Mouse (Mus musculus) macrophage (primary cell): ENCODE results near the gene Nfe2l1. TPM values are rescaled to one million over a fixed set of nuclear protein-coding genes. Genes with fewer than 3 reads are reported as not detected.
"Not testable (repeated sequence)": the region's sequence is repeated elsewhere in the genome, so short reads cannot be mapped to it uniquely, and the experiment has no call there.

ENCODE experiments used
- H3K27ac ChIP-seq: fragments of 350-480 bp; formaldehyde crosslinking; 2 replicates; pipeline ENCODE4 v1.9.0; 2021
- H3K36me3 ChIP-seq: fragments of 350-480 bp; formaldehyde crosslinking; 2 replicates; pipeline ENCODE4 v1.9.0; 2021; ENCODE audit errors: inconsistent target
- H3K4me3 ChIP-seq: fragments of 350-480 bp; formaldehyde crosslinking; 2 replicates; pipeline ENCODE4 v1.9.0; 2021; ENCODE audit errors: inconsistent target
- H3K79me2 ChIP-seq: fragments of 350-480 bp; formaldehyde crosslinking; 2 replicates; pipeline ENCODE4 v1.9.0; 2021; ENCODE audit errors: inconsistent target
- WGBS: methylation state at CpG from one replicate; pipeline ENCODE4 v1.1.7; 2026; ENCODE audit warnings: inconsistent platforms; ENCODE audit not compliant: missing documents; 5-methylcytosine and 5-hydroxymethylcytosine counted together
- polyA plus RNA-seq: library from polyadenylated mRNA; stranded (reverse); fragments of 250-400 nt; gene quantifications from 3 replicates; pipeline ENCODE4 v1.2.4, GENCODE M21; 2018; ENCODE audit warnings: inconsistent platforms

Gene Nfe2l1
- polyA plus RNA-seq, 1 experiment from 2014 or later = 118 TPM

GRCm38 (mm10) chr11:96818128-96818710, 11.5 kb downstream of the Nfe2l1 start:
- H3K4me3 ChIP-seq = no peak overlapping the region
- no peak overlapping the region for H3K27ac ChIP-seq
- WGBS = 94% methylated on average over 8 of the region's 8 CpGs

DNA sequence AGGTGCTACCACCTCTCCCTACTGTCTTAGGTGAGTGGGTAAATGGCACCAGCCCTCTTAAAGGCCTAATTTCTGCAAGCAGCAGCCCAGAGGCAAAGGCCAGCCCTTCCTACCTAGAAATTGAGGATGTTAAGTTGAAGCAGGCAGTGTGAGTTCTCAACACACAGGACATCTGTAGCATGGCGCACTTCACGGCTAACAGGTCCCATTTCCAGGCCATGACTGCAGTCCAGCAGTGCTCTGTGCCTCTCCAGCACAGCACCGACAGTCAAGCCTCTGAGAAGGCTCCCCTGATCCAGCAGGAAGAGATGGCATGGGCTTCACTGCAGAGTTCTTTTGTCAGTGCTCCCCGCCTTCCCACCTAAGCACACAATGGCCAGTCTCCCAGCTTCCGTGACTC, 12.8 kb downstream of the Nfe2l1 start:
- 91% methylated on average over 5 of the region's 5 CpGs for WGBS
- H3K36me3 ChIP-seq = peaks cover 80% of the 10 kb centered on the region

More at GRCm38 (mm10) chr11:96818128-96818710, 11.5 kb downstream of the Nfe2l1 start:
- peaks cover 63% of the 10 kb centered on the region for H3K79me2 ChIP-seq
- peaks cover 77% of the 10 kb centered on the region for H3K36me3 ChIP-seq

GRCm38 (mm10) chr11:96816494-96816893, 13.3 kb downstream of the Nfe2l1 start:
- no peak overlapping the region for H3K4me3 ChIP-seq
- no peak overlapping the region for H3K27ac ChIP-seq
- peaks cover 46% of the 10 kb centered on the region for H3K79me2 ChIP-seq
- H3K36me3 ChIP-seq = peaks cover 79% of the 10 kb centered on the region
- WGBS = 100% methylated on average over 1 of the region's 1 CpGs

More for the DNA sequence above, 12.8 kb downstream of the Nfe2l1 start:
- no peak overlapping the region for H3K27ac ChIP-seq
- no peak overlapping the region for H3K4me3 ChIP-seq
- peaks cover 51% of the 10 kb centered on the region for H3K79me2 ChIP-seq

- H3K27ac ChIP-seq = no peak overlapping the region
- peaks cover 40% of the 10 kb centered on the region for H3K79me2 ChIP-seq
- no peak overlapping the region for H3K4me3 ChIP-seq
- H3K36me3 ChIP-seq = peaks cover 73% of the 10 kb centered on the region
- WGBS = 90% methylated on average over 2 of the region's 2 CpGs
Observed at GRCm38 (mm10) chr11:96815895-96816294, 13.9 kb downstream of the Nfe2l1 start.

DNA sequence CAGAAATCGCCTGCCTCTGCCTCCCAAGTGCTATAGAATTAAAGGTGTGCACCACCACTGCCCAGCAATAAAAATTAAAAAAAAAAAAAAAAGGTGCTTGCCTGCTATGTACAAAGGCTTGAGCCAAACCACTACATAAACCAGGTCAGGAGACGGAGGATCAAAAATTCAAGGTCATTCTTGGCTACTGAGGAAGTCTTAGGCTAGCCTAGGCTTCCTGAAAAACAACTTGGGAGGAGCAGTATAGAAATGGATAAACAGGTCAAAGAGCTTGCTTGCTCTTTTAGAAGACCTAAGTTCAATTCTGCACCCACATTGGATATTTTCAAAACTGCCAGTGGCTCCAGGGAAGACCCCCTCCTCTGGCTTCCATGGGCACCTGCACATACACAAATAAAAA, 15.3 kb downstream of the Nfe2l1 start:
- peaks cover 69% of the 10 kb centered on the region for H3K36me3 ChIP-seq
- H3K4me3 ChIP-seq = no peak overlapping the region
- H3K79me2 ChIP-seq = peaks cover 26% of the 10 kb centered on the region; the same call in 1 of the 2 replicates
- no peak overlapping the region for H3K27ac ChIP-seq
- WGBS = 90% methylated on average over 2 of the region's 2 CpGs

DNA sequence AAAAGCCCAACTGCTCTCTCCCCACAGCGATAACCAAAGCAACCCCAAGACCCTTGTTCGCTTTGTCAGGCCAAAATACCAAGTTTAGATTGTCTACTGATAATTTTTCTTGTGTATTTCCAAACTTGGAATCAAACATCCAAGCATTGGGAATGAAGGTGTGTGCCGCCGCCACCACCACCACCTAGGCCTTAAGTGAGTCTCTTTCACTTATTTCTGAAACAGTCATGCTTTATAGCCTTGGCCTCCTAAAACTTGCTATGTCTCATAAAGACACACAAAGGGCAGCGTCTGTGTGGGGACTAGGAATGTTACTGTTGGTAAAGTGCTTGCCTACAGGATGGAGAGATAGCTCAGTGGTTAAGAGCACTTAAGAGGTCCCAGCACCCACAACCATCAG, 15.8 kb downstream of the Nfe2l1 start:
- 96% methylated on average over 5 of the region's 5 CpGs for WGBS
- peaks cover 65% of the 10 kb centered on the region for H3K36me3 ChIP-seq

GRCm38 (mm10) chr11:96813455-96813854, 16.3 kb downstream of the Nfe2l1 start:
- H3K27ac ChIP-seq = no peak overlapping the region
- peaks cover 16% of the 10 kb centered on the region; the same call in 1 of the 2 replicates for H3K79me2 ChIP-seq
- peaks cover 60% of the 10 kb centered on the region for H3K36me3 ChIP-seq
- H3K4me3 ChIP-seq = no peak overlapping the region
- 85% methylated on average over 4 of the region's 4 CpGs for WGBS

More for the DNA sequence above, 15.8 kb downstream of the Nfe2l1 start:
- H3K79me2 ChIP-seq = peaks cover 20% of the 10 kb centered on the region; the same call in 1 of the 2 replicates
- H3K4me3 ChIP-seq = no peak overlapping the region
- H3K27ac ChIP-seq = no peak overlapping the region

DNA sequence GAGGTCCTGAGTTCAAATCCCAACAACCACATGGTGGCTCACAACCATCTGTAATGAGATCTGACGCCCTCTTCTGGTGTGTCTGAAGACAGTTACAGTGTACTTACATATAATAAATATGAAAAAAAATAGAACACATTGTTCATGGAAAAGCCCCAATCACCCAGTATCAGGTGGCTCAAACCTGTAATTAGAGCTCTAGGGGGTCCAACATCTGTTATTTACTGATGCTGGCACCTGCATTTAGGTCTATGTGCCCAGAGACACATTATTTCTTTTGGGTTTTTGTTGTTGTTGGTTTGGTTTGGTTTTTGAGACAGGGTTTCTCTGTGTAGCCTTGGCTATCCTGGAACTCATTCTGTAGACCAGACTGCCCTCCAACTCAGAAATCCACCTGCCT, 18.6 kb downstream of the Nfe2l1 start:
- peaks cover 51% of the 10 kb centered on the region for H3K36me3 ChIP-seq
- WGBS = 100% methylated on average over 1 of the region's 1 CpGs
- not testable (repeated sequence) for H3K4me3 ChIP-seq, H3K27ac ChIP-seq, H3K79me2 ChIP-seq

GRCm38 (mm10) chr11:96809562-96810235, 20.1 kb downstream of the Nfe2l1 start:
- WGBS = 97% methylated on average over 6 of the region's 6 CpGs
- Histone ChIP-seq H3K4me3 (no peak overlapping the region), H3K79me2 (no peaks in the 10 kb centered on the region), H3K36me3 (peaks cover 44% of the 10 kb centered on the region), H3K27ac (no peak overlapping the region)

DNA sequence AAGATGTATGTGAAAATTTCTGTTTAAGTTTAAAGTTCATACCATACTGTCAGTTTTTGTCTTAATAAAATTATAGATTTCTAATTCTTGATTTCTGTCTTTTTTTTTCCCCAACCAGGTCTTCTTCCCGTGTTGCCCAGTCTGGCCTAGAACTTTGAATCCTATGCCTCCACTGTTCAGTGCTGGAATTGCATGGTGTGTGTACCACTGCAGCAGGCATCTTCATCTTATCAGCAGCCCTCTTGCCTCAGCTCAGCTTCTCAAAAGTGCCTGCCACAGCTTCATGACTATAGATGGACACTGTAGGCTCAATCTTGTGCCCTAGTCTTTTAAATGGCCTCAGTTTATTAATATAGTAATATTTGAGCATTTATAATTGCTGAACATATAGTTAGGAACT, 21.7 kb downstream of the Nfe2l1 start:
- Histone ChIP-seq H3K79me2 (no peaks in the 10 kb centered on the region), H3K36me3 (peaks cover 50% of the 10 kb centered on the region), H3K4me3 (no peak overlapping the region), H3K27ac (no peak overlapping the region)
- 83% methylated on average over 1 of the region's 1 CpGs for WGBS

GRCm38 (mm10) chr11:96805606-96806005, 24.2 kb downstream of the Nfe2l1 start:
- WGBS = 100% methylated on average over 4 of the region's 5 CpGs
- peaks cover 5% of the 10 kb centered on the region for H3K79me2 ChIP-seq
- peaks cover 62% of the 10 kb centered on the region for H3K36me3 ChIP-seq
- H3K27ac ChIP-seq = no peak overlapping the region
- no peak overlapping the region for H3K4me3 ChIP-seq

- Histone ChIP-seq H3K36me3 (peaks cover 39% of the 10 kb centered on the region), H3K27ac (no peak overlapping the region), H3K4me3 (no peak overlapping the region), H3K79me2 (peaks cover 66% of the 10 kb centered on the region)
- 88% methylated on average over 2 of the region's 2 CpGs for WGBS
Observed at GRCm38 (mm10) chr11:96799511-96799910, 30.3 kb downstream of the Nfe2l1 start.

DNA sequence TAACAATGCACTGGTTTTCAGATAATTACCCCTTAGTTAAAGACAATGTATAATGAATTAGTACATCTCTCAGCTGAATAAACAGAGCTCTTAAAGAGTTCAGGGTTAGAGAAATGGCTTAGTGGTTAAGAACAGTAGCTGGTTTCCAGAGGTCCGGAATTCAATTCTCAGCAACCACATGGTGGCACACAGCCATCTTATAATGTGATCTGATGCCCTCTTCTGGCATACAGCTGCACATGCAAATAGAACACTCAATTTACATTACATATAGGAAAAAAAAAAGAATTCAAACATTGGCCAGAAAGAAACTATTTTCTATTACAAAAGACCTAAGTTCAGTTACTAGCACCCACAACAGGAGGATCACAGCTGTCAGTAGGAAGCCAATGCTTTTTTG, 33.2 kb downstream of the Nfe2l1 start:
- no peak overlapping the region for H3K4me3 ChIP-seq
- peaks cover 95% of the 10 kb centered on the region for H3K79me2 ChIP-seq
- 21% methylated on average over 1 of the region's 1 CpGs for WGBS
- H3K36me3 ChIP-seq = peaks cover 12% of the 10 kb centered on the region
- H3K27ac ChIP-seq = no peak overlapping the region

DNA sequence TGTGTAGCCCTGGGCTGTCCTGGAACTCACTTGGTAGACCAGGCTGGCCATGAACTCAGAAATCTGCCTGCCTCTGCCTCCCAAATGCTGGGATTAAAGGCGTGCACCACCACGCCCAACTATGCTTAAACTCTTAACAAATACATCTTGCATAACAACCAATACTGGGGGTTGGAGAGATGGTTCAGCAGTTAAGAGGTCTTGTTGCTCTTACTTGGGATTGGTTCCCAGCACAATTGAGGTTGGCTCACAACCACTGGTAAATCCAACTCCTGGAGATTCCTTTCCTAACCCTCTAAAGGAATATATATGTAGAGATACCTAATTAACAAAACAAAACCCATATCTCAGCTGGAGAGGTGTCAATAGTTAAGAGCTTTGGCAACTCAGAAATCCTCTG, 33.7 kb downstream of the Nfe2l1 start:
- Histone ChIP-seq H3K36me3 (peaks cover 7% of the 10 kb centered on the region), H3K27ac (no peak overlapping the region), H3K4me3 (no peak overlapping the region), H3K79me2 (peaks cover 100% of the 10 kb centered on the region)
- WGBS = 81% methylated on average over 2 of the region's 2 CpGs

GRCm38 (mm10) chr11:96795491-96795890, 34.3 kb downstream of the Nfe2l1 start:
- no peak overlapping the region for H3K27ac ChIP-seq
- H3K4me3 ChIP-seq = no peak overlapping the region
- H3K79me2 ChIP-seq = peaks cover 100% of the 10 kb centered on the region
- H3K36me3 ChIP-seq = peaks cover 1% of the 10 kb centered on the region; the same call in 1 of the 2 replicates
- WGBS = 87% methylated on average over 13 of the region's 13 CpGs
